Mouse (Mus musculus) hindbrain, embryonic 10.5 days (tissue): ENCODE measurements around the gene Ikzf2. TPM values are rescaled to one million over a fixed set of nuclear protein-coding genes. Genes with fewer than 3 reads are reported as not detected.
A peak's percentile ranks its signal among the peaks of the same experiment; 100 is the strongest.

Experiments
- DNase-seq: peaks from one replicate; pipeline ENCODE4 v3.0.0-alpha.2; 2017; ENCODE audit warnings: low spot score
- H3K27ac ChIP-seq: fragments of 300-500 bp; sonication (generic); 2 replicates; pipeline ENCODE4 v1.5.1; 2016; ENCODE audit warnings: mild to moderate bottlenecking, moderate library complexity
- H3K27me3 ChIP-seq: fragments of 300-500 bp; sonication (generic); 2 replicates; pipeline ENCODE4 v1.6.1; 2016; ENCODE audit warnings: mild to moderate bottlenecking; ENCODE audit not compliant: poor library complexity, insufficient read depth, severe bottlenecking
- H3K36me3 ChIP-seq: fragments of 300-500 bp; sonication (generic); 2 replicates; pipeline ENCODE4 v1.6.1; 2016; ENCODE audit warnings: mild to moderate bottlenecking, moderate library complexity
- H3K4me1 ChIP-seq: fragments of 300-500 bp; sonication (generic); replicated peaks from 2 replicates; pipeline ENCODE4 v1.6.1; 2016; ENCODE audit warnings: mild to moderate bottlenecking
- H3K4me3 ChIP-seq: fragments of 300-500 bp; sonication (generic); 2 replicates; pipeline ENCODE4 v1.5.1; 2016; ENCODE audit warnings: mild to moderate bottlenecking, moderate library complexity
- H3K9me3 ChIP-seq: fragments of 300-500 bp; sonication (generic); 2 replicates; pipeline ENCODE4 v1.6.1; 2016; ENCODE audit warnings: mild to moderate bottlenecking, moderate library complexity
- WGBS: fragments of 180-500 bp; shearing (Covaris S2); methylation state at CpG from one replicate; pipeline ENCODE4 v1.1.7; 2016; 5-methylcytosine and 5-hydroxymethylcytosine counted together
- polyA plus RNA-seq: library from polyadenylated mRNA; unstranded; fragments of >200 nt; fragmentation: Nextera tagmentation; extraction: Ambion mirVana; gene quantifications from 2 replicates; pipeline ENCODE4 v1.2.1, GENCODE M21; 2016

Gene Ikzf2
- polyA plus RNA-seq, 1 experiment from 2014 or later, result 6.5 TPM

DNA sequence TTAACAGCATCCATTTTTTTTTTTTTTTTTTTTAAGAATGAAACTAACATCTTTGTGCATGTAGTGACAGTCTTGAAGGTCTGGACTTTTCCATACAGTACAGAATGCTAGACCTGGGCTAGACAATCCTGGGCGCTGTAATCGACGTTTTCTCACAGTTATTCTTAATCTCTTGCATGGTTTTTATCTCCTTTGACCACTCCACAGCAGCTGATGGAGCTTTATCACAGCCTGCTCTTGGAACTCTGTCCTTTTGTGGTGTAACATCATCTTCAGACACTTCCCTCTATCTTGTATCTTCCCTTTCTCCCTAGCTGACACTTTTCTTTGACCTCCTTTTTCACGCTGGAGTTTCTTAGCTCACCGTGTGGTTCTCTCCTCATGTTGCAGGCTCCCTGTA lies 170.9 kb downstream of the Ikzf2 start:
- Histone ChIP-seq H3K4me3 (no peak overlapping the region), H3K36me3 (no peaks in the 10 kb centered on the region), H3K4me1 (peaks cover 17% of the 10 kb centered on the region), H3K27ac (no peak overlapping the region), H3K27me3 (no peaks in the 10 kb centered on the region), H3K9me3 (no peaks in the 10 kb centered on the region)
- 76% methylated on average over 5 of the region's 5 CpGs for WGBS
- DNase-seq, result no peak

DNA sequence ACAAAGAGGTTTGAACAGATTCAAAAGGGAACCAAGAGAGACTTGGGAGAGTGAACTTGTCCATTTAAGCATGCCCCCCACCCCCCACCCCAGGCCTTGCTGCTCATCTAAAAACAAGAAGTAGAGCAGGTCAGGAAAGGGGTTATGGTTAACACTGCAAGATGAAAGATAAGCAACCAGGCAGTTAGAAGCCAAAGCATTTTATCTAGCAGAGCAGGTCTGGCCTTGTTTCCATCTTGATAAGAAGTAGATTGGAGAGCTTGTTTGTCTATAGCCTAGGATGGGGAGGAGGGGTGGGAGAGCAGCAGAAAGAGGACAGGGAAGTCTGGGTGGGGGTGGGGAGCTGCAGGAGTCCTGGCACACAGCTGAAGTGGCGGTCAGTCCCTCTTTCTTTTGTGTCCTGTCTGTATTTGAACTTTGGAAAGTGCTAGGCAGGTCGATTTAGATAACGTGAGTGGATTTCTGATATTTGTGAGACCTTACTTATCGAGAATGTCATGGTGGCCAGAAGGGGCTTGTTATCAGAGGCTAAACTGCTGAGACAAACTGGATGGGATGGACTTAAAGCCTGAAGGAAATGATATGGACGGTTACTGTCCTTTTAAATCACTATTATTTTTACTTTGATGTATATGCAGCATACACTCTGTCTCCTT lies 173.3 kb downstream of the Ikzf2 start:
- H3K36me3 ChIP-seq, result no peaks in the 10 kb centered on the region
- H3K9me3 ChIP-seq, result no peaks in the 10 kb centered on the region
- no peaks in the 10 kb centered on the region for H3K27me3 ChIP-seq
- no peak overlapping the region for H3K4me3 ChIP-seq
- DNase-seq, result no peak
- peaks cover 17% of the 10 kb centered on the region for H3K4me1 ChIP-seq
- 33% methylated on average over 5 of the region's 5 CpGs for WGBS
- peak overlapping the region; percentile 53; the same call in 1 of the 2 replicates for H3K27ac ChIP-seq

DNA sequence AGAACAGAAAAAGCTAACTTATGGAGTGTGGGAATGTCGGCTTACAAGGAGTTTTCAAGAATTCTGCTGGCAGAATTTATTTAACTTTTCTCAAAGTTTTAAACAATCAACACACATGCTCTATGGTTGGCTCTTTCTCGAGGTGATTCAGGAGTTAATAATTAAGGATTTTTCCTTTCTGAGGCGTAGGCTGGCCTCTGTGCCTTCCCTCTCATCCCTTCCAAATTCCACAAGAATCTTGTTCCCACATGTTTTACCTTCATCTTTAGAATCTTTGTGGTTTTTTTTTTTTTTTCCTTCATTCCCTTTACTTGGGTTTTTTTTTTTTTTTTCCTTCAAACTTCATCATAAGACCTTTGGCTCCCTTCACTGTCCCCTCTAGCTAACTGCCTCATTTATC lies 178.8 kb downstream of the Ikzf2 start:
- no peak for DNase-seq
- H3K4me3 ChIP-seq, result no peak overlapping the region
- WGBS, result 73% methylated on average over 3 of the region's 3 CpGs
- H3K9me3 ChIP-seq, result no peaks in the 10 kb centered on the region
- H3K36me3 ChIP-seq, result no peaks in the 10 kb centered on the region
- no peaks in the 10 kb centered on the region for H3K27me3 ChIP-seq
- no peak overlapping the region for H3K27ac ChIP-seq
- H3K4me1 ChIP-seq, result peaks cover 10% of the 10 kb centered on the region

- 89% methylated on average over 6 of the region's 6 CpGs for WGBS
- H3K9me3 ChIP-seq, result no peaks in the 10 kb centered on the region
- 0 out of 2 replicates have a peak, but pooled peaks cover 2% of the 10 kb centered on the region for H3K4me1 ChIP-seq
- H3K4me3 ChIP-seq, result no peak overlapping the region
- no peaks in the 10 kb centered on the region for H3K27me3 ChIP-seq
- DNase-seq, result no peak
- H3K36me3 ChIP-seq, result no peaks in the 10 kb centered on the region
- no peak overlapping the region for H3K27ac ChIP-seq
These were observed 179.5 kb downstream of the Ikzf2 start for GRCm38 (mm10) chr1:69507513-69507912.

DNA sequence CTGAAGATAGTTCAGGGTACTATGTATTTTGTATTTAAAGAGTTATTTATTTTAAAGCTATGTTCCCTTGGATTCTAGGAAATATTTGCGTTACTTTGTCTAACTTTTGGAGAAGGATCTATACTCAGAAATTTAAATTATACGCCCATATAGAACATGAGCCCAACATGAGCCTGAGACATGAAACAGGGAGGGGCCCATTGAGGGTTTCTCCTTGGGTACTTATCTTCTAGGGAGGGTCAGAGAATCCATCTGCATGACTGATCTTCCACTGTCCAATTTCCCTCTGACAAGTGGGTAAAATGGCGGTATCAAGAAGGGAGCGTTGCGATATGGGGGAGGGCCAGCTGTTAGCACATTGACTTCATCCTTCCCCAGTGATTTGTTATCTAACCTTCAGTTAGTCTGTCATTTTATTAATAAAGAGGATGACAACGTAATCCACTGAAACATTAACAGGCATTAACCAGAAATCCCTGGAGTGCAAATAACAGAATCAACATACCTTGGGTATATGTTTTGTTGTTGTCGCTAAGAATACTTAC lies 180.4 kb downstream of the Ikzf2 start:
- no peak for DNase-seq
- no peaks in the 10 kb centered on the region for H3K4me1 ChIP-seq
- WGBS, result 96% methylated on average over 7 of the region's 7 CpGs
- no peak overlapping the region for H3K27ac ChIP-seq
- no peaks in the 10 kb centered on the region for H3K36me3 ChIP-seq
- no peaks in the 10 kb centered on the region for H3K27me3 ChIP-seq
- H3K9me3 ChIP-seq, result no peaks in the 10 kb centered on the region
- no peak overlapping the region for H3K4me3 ChIP-seq

DNA sequence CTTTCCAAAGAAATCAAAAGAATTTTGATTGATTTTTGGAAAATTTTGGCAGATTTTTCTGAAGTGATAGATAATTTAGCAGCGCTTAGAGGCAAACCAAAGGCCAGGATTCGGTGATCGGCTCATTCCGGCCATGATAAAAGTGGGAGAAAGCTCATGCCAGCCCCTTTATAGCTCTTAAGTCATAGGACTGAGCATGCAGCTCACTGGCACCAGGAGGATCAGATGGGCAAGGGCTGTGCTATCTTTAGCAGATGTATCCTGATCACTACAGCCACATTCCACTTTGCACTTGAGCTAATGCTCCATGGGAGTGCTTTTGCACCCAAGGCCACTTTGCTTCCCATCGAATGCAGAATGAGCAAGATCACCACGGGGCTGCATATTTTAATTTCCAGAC lies 181.0 kb downstream of the Ikzf2 start:
- H3K36me3 ChIP-seq, result no peaks in the 10 kb centered on the region
- DNase-seq, result no peak
- no peak overlapping the region for H3K27ac ChIP-seq
- H3K4me1 ChIP-seq, result no peaks in the 10 kb centered on the region
- no peak overlapping the region for H3K4me3 ChIP-seq
- no peaks in the 10 kb centered on the region for H3K27me3 ChIP-seq
- WGBS, result 96% methylated on average over 6 of the region's 6 CpGs
- H3K9me3 ChIP-seq, result no peaks in the 10 kb centered on the region

GRCm38 (mm10) chr1:69500388-69500787 lies 186.7 kb downstream of the Ikzf2 start:
- no peak for DNase-seq
- no peak overlapping the region for H3K4me3 ChIP-seq
- no peaks in the 10 kb centered on the region for H3K27me3 ChIP-seq
- no peak overlapping the region for H3K27ac ChIP-seq
- H3K4me1 ChIP-seq, result peaks cover 3% of the 10 kb centered on the region; the same call in 1 of the 2 replicates
- H3K9me3 ChIP-seq, result no peaks in the 10 kb centered on the region
- WGBS, result 91% methylated on average over 3 of the region's 3 CpGs
- no peaks in the 10 kb centered on the region for H3K36me3 ChIP-seq

GRCm38 (mm10) chr1:69499652-69500051 lies 187.4 kb downstream of the Ikzf2 start:
- H3K4me1 ChIP-seq, result peaks cover 3% of the 10 kb centered on the region; the same call in 1 of the 2 replicates
- H3K9me3 ChIP-seq, result no peaks in the 10 kb centered on the region
- 89% methylated on average over 5 of the region's 5 CpGs for WGBS
- no peak overlapping the region for H3K4me3 ChIP-seq
- no peak for DNase-seq
- H3K27me3 ChIP-seq, result no peaks in the 10 kb centered on the region
- H3K27ac ChIP-seq, result no peak overlapping the region
- H3K36me3 ChIP-seq, result no peaks in the 10 kb centered on the region

DNA sequence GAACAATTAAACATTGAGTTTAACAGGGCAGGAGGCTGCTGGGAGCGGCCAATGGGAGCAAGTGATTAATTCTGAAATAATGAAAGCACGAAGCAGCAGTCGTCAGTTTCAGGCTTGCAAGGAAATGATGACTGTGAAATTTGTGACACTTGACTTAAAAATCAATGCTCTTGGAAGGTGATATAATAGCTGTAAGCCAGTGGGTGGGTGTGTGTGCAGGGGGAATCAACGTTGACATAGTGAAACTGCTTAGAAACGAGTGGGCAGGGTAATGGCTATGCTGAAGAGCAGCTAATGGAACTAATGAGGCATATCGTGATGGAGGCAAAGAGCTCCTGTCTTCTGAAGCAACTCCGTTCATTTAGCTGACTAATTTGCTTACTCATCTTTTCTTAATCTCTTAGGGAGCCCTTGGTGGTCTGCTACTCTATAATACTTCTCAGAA lies 188.2 kb downstream of the Ikzf2 start:
- DNase-seq, result no peak

DNA sequence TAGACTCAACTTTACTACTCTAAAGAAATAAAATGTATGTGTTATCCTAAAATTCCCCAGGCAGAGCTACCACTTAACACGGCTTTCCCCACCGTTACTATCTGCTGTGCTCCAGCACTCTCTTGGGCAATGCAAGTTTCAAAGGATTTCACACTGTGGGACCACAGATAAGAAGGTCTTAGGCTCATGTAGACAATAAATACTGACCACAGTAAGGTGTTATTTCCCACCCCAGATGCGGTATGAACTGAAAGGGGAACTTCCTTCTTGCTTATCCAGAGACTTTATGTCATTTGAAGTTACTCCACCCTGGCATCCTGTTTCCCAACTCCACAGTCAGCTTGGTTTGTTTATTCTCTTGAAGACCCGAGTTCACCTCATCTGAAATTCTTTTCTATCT lies 191.0 kb downstream of the Ikzf2 start:
- 84% methylated on average over 4 of the region's 4 CpGs for WGBS
- H3K27me3 ChIP-seq, result no peaks in the 10 kb centered on the region

More for the DNA sequence above, 188.2 kb downstream of the Ikzf2 start:
- no peaks in the 10 kb centered on the region for H3K9me3 ChIP-seq
- H3K4me1 ChIP-seq, result peaks cover 3% of the 10 kb centered on the region; the same call in 1 of the 2 replicates
- no peak overlapping the region for H3K27ac ChIP-seq
- no peaks in the 10 kb centered on the region for H3K27me3 ChIP-seq
- H3K4me3 ChIP-seq, result no peak overlapping the region
- WGBS, result 34% methylated on average over 7 of the region's 7 CpGs
- H3K36me3 ChIP-seq, result no peaks in the 10 kb centered on the region

DNA sequence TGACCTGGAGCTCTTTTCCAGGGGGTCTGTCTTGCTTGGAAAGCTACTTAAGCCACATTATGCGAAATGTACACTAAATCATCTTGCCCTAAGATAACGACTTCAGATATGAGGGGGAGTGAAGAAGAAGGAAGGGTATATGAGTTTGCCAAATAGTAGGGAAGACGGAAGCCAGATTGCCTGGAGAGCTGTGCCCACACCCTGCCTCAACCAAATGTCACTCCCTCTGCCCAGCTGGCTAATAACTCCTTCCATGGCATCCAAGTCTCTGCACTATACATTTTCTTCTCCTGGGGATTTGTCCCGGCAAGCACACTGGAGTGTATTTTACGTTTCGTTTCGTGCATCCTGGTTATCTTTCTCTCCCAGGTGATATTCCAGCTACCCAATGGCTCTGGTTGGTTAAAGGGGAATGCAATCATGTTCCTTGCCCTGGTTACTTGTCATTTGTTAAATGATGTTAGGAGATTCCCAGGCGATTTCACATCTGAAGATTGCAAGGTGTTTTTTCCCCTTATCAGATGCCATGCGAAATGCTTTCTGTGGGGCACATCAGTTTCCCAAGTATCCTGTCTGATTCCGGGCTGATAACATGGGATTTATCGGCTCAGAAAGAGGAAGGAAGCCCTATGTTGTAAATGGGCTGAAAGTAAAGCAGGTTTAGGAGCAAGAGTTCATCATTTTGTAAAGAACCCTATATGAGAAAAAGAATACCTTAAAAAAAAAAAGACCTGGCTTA lies 193.6 kb downstream of the Ikzf2 start:
- Histone ChIP-seq H3K36me3 (no peaks in the 10 kb centered on the region), H3K27ac (no peak overlapping the region; the same call in 1 of the 2 replicates), H3K4me3 (no peak overlapping the region), H3K4me1 (peaks cover 10% of the 10 kb centered on the region; the same call in 1 of the 2 replicates), H3K9me3 (no peaks in the 10 kb centered on the region), H3K27me3 (no peaks in the 10 kb centered on the region)
- no peak for DNase-seq
- 89% methylated on average over 11 of the region's 11 CpGs for WGBS

More for the DNA sequence above, 191.0 kb downstream of the Ikzf2 start:
- no peaks in the 10 kb centered on the region for H3K36me3 ChIP-seq
- H3K27ac ChIP-seq, result no peak overlapping the region
- no peak for DNase-seq
- H3K9me3 ChIP-seq, result no peaks in the 10 kb centered on the region
- H3K4me3 ChIP-seq, result no peak overlapping the region
- H3K4me1 ChIP-seq, result peaks cover 12% of the 10 kb centered on the region

- Histone ChIP-seq H3K27ac (no peak overlapping the region), H3K36me3 (no peaks in the 10 kb centered on the region), H3K4me3 (no peak overlapping the region), H3K9me3 (no peaks in the 10 kb centered on the region), H3K27me3 (no peaks in the 10 kb centered on the region), H3K4me1 (peaks cover 10% of the 10 kb centered on the region; the same call in 1 of the 2 replicates)
- DNase-seq, result no peak
- 96% methylated on average over 4 of the region's 4 CpGs for WGBS
These were observed 195.0 kb downstream of the Ikzf2 start for GRCm38 (mm10) chr1:69492013-69492412.

DNA sequence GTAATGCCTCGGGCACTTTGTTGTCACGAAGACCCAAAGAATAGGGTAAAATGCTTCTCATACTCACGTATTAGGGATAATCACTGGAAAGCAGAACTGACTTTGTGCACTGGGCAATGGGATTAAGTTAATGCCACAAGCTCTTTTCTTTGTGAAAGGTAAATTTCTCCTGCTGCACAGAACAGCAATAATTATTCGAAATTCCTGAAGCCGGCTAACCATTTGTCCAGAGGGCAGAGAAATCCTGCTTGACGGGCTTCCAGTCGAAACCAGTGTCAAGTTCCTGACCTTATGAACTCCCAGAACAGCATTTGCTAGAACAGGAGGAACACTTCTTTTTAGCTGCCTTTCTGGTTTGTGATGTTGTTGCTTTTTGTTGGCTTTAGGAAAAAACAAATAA lies 198.0 kb downstream of the Ikzf2 start:
- peaks cover 10% of the 10 kb centered on the region; the same call in 1 of the 2 replicates for H3K4me1 ChIP-seq
- no peaks in the 10 kb centered on the region for H3K27me3 ChIP-seq
- H3K9me3 ChIP-seq, result no peaks in the 10 kb centered on the region
- 67% methylated on average over 7 of the region's 7 CpGs for WGBS
- H3K4me3 ChIP-seq, result no peak overlapping the region
- H3K27ac ChIP-seq, result no peak overlapping the region
- no peaks in the 10 kb centered on the region for H3K36me3 ChIP-seq
- no peak for DNase-seq
